Mouse (Mus musculus) ovary, postnatal 36 days (tissue): ENCODE measurements at regions not wholly inside any gene's neighbourhood (a gene's known extent, or its start where the extent isn't known, plus 50 kb on each side); places are given as distances from the start of the nearest gene placed in this dataset.

ENCODE experiments used
- DNase-seq: peaks from one replicate; pipeline ENCODE4 v3.0.0; 2022; ENCODE audit warnings: low spot score, mixed read lengths

- no peak for DNase-seq
Observed at GRCm38 (mm10) chr13:5211659-5212058, 602.7 kb upstream of the Akr1e1 start.

GRCm38 (mm10) chr13:5229476-5229875 lies 620.5 kb upstream of the Akr1e1 start:
- no peak for DNase-seq

- DNase-seq: no peak
Observed at GRCm38 (mm10) chr13:5234232-5234631, 625.3 kb upstream of the Akr1e1 start.

GRCm38 (mm10) chr13:5235391-5235790 lies 625.9 kb upstream of the Klf6 start:
- no peak for DNase-seq

- no peak for DNase-seq
Observed at GRCm38 (mm10) chr13:5240541-5240940, 620.7 kb upstream of the Klf6 start.

- DNase-seq: no peak
Observed at GRCm38 (mm10) chr13:5242782-5243181, 618.5 kb upstream of the Klf6 start.

GRCm38 (mm10) chr13:5248671-5249391 lies 612.5 kb upstream of the Klf6 start:
- DNase-seq: no peak

- DNase-seq: no peak
Observed at GRCm38 (mm10) chr13:5257891-5258660, 603.2 kb upstream of the Klf6 start.

GRCm38 (mm10) chr13:5259760-5260159 lies 601.5 kb upstream of the Klf6 start:
- no peak for DNase-seq

- DNase-seq: no peak
Observed at GRCm38 (mm10) chr13:5272506-5273192, 588.6 kb upstream of the Klf6 start.

- DNase-seq: no peak
Observed at GRCm38 (mm10) chr13:5276564-5276963, 584.7 kb upstream of the Klf6 start.

GRCm38 (mm10) chr13:5289753-5290449 lies 571.4 kb upstream of the Klf6 start:
- no peak for DNase-seq

- DNase-seq: no peak
Observed at GRCm38 (mm10) chr13:5302141-5302540, 559.1 kb upstream of the Klf6 start.

GRCm38 (mm10) chr13:5306688-5307087 lies 554.6 kb upstream of the Klf6 start:
- no peak for DNase-seq

GRCm38 (mm10) chr13:5313297-5313696 lies 548.0 kb upstream of the Klf6 start:
- no peak for DNase-seq

- DNase-seq: no peak
Observed at GRCm38 (mm10) chr13:5315011-5315410, 546.3 kb upstream of the Klf6 start.

- DNase-seq: no peak
Observed at GRCm38 (mm10) chr13:5317941-5318856, 543.1 kb upstream of the Klf6 start.

GRCm38 (mm10) chr13:5345712-5346111 lies 515.6 kb upstream of the Klf6 start:
- no peak for DNase-seq

- DNase-seq: peak; percentile 10
Observed at GRCm38 (mm10) chr13:5347503-5348469, 513.5 kb upstream of the Klf6 start.
